In genomic region chr3:104342220-104342619, GRCm38 (mm10) we compare ENCODE assay signal across 13 mouse cellular contexts.
DNase-seq lines count a peak whose midpoint lies in the region; ATAC-seq and TF ChIP-seq lines count a peak whose summit lies in the region.
"Had no signal": no experiment of that assay in that cellular context is flagged by ENCODE, and none has a peak within 500 bp of the region (broad histone marks: within the 10 kb centered on the region; RNA-seq: fewer than 3 reads in every experiment).

No protein-coding gene starts in this region.

- peak; percentile 92 for DNase-seq in embryonic facial prominence, embryonic 14.5 days (ENCODE audit: low spot score)
- DNase-seq in embryonic facial prominence, embryonic 10.5 days (ENCODE audit: low spot score), result no peak
- DNase-seq in layer of hippocampus, adult 8-10 months (ENCODE audit: low spot score in 2 of 2), result peak; percentile 22 to 25
- no peak for DNase-seq in layer of hippocampus, adult 2 months (ENCODE audit: low spot score in 2 of 2)
- peak; percentile 27 to 31 for DNase-seq in frontal cortex, postnatal 10 days (ENCODE audit: low spot score in 2 of 2)
- peak; percentile 51 to 60 for DNase-seq in right cerebral cortex, postnatal 36 days (ENCODE audit: low spot score in 2 of 2)
- no peak for DNase-seq in MN1 (ENCODE audit: low spot score)
- no peak for DNase-seq in spleen, adult 18-20 months
- DNase-seq: cerebellum, postnatal 14 days had no signal

- 0 out of 2 replicates have a peak, but pooled peaks cover 2% of the 10 kb centered on the region for H3K4me1 ChIP-seq in embryonic facial prominence, embryonic 14.5 days (ENCODE audit: control insufficient read depth, insufficient read depth, low read length)
- H3K4me1 ChIP-seq in embryonic facial prominence, embryonic 10.5 days, result peaks cover 2% of the 10 kb centered on the region; the same call in 1 of the 2 replicates
- H3K4me1 ChIP-seq: intestine, embryonic 15.5 days; liver, embryonic 15.5 days; megakaryocyte, embryonic 14.5 days; neural tube, embryonic 12.5 days had no signal

- TF ChIP-seq CTCF in layer of hippocampus, adult 2 months (conservative IDR thresholded peaks at IDR 0.05), result no peak

- WGBS in embryonic facial prominence, embryonic 14.5 days, result 59% methylated on average over 6 of the region's 6 CpGs
- 83% methylated on average over 6 of the region's 6 CpGs for WGBS in embryonic facial prominence, embryonic 10.5 days

- ATAC-seq in embryonic facial prominence, embryonic 14.5 days (ENCODE audit: low read depth), result no peak
- ATAC-seq: intestine, embryonic 15.5 days had no signal

- peak overlapping the region; percentile 39; the same call in 1 of the 2 replicates for H3K27ac ChIP-seq in embryonic facial prominence, embryonic 14.5 days (replicated peaks; ENCODE audit: low read depth, low read length)
- no peak overlapping the region for H3K27ac ChIP-seq in embryonic facial prominence, embryonic 10.5 days (replicated peaks)
- no peak overlapping the region for H3K27ac ChIP-seq in layer of hippocampus, adult 2 months
- H3K27ac ChIP-seq: intestine, embryonic 15.5 days; liver, embryonic 15.5 days; neural tube, embryonic 12.5 days had no signal

- no peak overlapping the region for H3K4me3 ChIP-seq in embryonic facial prominence, embryonic 14.5 days (ENCODE audit: low read depth, low read length)
- no peak overlapping the region for H3K4me3 ChIP-seq in embryonic facial prominence, embryonic 10.5 days
- H3K4me3 ChIP-seq in layer of hippocampus, adult 2 months, result no peak overlapping the region
- H3K4me3 ChIP-seq: intestine, embryonic 15.5 days; liver, embryonic 15.5 days; megakaryocyte, embryonic 14.5 days; neural tube, embryonic 12.5 days had no signal

- H3K36me3 ChIP-seq in embryonic facial prominence, embryonic 14.5 days (ENCODE audit: control insufficient read depth, insufficient read depth, low read length), result no peaks in the 10 kb centered on the region
- H3K36me3 ChIP-seq in embryonic facial prominence, embryonic 10.5 days (replicated peaks), result no peaks in the 10 kb centered on the region
- H3K36me3 ChIP-seq: intestine, embryonic 15.5 days; liver, embryonic 15.5 days; neural tube, embryonic 12.5 days had no signal

- no peaks in the 10 kb centered on the region for H3K27me3 ChIP-seq in embryonic facial prominence, embryonic 14.5 days (replicated peaks; ENCODE audit: control insufficient read depth, insufficient read depth, low read length)
- no peaks in the 10 kb centered on the region for H3K27me3 ChIP-seq in embryonic facial prominence, embryonic 10.5 days (replicated peaks; ENCODE audit: low read depth, poor library complexity, severe bottlenecking)
- H3K27me3 ChIP-seq: intestine, embryonic 15.5 days; liver, embryonic 15.5 days; megakaryocyte, embryonic 14.5 days; neural tube, embryonic 12.5 days had no signal

- no peaks in the 10 kb centered on the region for H3K9me3 ChIP-seq in embryonic facial prominence, embryonic 14.5 days (ENCODE audit: control insufficient read depth, low read length)
- no peaks in the 10 kb centered on the region for H3K9me3 ChIP-seq in embryonic facial prominence, embryonic 10.5 days
- H3K9me3 ChIP-seq: intestine, embryonic 15.5 days; liver, embryonic 15.5 days; neural tube, embryonic 12.5 days had no signal

- no peak overlapping the region for H3K9ac ChIP-seq in embryonic facial prominence, embryonic 14.5 days (ENCODE audit: low read depth, low read length)
- H3K9ac ChIP-seq: intestine, embryonic 15.5 days; liver, embryonic 15.5 days; neural tube, embryonic 12.5 days had no signal

- H3K4me2 ChIP-seq in embryonic facial prominence, embryonic 14.5 days (ENCODE audit: low read depth, low read length), result no peak overlapping the region
- H3K4me2 ChIP-seq: intestine, embryonic 15.5 days; liver, embryonic 15.5 days; neural tube, embryonic 12.5 days had no signal

Comparison
In these comparisons a context has a peak if more than half of its experiments do, and no peak if none do; other contexts are left out.
1. DNase-seq: peak in embryonic facial prominence, embryonic 14.5 days (single experiment), layer of hippocampus, adult 8-10 months (2 of 2), frontal cortex, postnatal 10 days (2 of 2) and right cerebral cortex, postnatal 36 days (2 of 2); none in embryonic facial prominence, embryonic 10.5 days (single experiment), layer of hippocampus, adult 2 months (0 of 2), MN1 (single experiment) and spleen, adult 18-20 months (0 of 2).